Mouse (Mus musculus) urinary bladder, adult 2 months (tissue): ENCODE measurements around the gene Zfp386. TPM values are rescaled to one million over a fixed set of nuclear protein-coding genes. Genes with fewer than 3 reads are reported as not detected.

Experiments
- DNase-seq: peaks from one replicate; pipeline ENCODE4 v3.0.0; 2022; ENCODE audit warnings: low spot score
- polyA plus RNA-seq: library from polyadenylated mRNA; depleted of rRNA; stranded (reverse); fragments of >200 nt; gene quantifications from 2 replicates; pipeline ENCODE4 v1.2.3, GENCODE M21; 2012; rRNA removed

Gene Zfp386
- polyA plus RNA-seq, 1 experiment = 28.1 TPM

DNA sequence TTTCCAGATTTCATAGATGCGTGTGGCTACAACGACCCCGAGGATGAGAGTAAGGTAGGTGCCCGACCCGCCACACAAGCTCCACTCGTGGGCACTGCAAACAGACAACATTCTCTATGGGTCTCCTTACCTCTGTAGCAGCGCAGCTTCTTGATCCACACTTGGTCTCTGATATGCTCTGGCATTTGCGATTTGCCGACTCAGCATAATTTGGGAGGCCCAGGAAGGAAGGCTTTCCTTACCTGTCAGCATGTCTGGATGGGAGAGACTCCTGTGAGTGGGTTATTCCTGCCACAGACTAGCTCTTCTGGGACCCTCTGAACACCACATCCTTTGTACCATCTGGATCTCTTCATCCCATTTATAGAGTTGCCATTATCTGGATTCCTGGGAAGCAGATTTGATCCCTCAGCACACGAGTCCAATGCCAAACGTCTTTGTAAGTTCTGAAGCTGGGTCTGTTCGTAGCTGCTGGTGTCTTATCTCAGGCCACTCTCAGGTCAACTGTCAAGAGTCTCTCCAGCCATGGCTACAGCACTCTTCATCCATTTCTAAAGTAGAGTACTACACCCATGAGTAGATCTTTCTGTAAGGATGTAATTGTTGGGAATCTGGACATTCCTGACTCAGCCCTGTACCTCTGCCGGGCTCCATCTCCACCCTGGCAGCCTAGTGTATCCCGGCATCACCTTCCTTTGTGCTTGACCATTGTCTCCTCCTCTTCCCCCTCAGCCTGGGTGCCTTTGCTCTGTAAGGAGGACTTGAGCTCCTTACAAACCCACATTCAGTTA, 47.4 kb downstream of the Zfp386 start:
- DNase-seq = no peak

DNA sequence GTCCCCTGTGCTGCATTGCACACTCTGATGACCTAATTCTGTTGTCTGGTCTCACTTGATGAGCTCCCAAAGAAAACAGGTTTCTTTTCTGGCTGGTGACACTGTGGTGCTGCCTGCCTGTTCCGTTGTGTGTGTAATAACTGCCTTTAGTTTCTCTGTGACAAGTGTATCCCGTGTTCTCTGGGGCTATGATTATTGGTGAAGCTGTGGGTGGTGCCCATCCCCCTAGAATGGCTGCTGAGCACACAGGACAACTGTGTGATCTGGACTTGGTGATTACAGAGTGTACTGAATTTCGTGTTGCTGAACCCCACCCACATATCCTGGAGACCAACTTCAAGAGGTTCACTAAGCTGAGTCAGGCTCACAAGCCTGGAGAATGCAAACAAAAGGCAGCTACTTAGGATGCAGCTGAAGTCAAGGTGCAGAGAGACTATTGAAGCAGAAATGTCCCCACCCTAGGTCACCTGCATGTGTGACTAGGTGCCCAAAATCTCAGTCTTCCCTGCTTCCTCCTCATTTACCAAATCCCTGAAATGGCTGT, 48.9 kb downstream of the Zfp386 start:
- no peak for DNase-seq

DNA sequence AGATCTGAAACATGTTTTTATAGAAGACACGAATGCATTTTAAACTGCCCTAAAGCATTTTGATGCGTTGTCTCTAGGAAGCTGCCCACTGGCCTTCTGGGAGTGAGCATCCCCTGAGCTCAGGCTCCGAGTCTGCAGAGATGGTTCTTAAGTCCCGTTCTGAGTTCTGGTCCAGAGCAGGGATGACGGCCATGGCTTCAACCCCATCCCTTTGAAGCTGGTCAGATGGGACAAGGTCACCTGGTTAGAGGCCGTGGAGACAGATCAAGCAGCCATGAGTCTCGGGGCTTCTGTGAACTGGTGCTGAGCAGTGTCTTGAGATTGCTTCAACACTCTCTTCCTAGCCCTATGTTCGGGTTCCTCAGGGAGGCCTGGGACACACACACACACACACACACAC, 49.6 kb downstream of the Zfp386 start:
- no peak for DNase-seq

DNA sequence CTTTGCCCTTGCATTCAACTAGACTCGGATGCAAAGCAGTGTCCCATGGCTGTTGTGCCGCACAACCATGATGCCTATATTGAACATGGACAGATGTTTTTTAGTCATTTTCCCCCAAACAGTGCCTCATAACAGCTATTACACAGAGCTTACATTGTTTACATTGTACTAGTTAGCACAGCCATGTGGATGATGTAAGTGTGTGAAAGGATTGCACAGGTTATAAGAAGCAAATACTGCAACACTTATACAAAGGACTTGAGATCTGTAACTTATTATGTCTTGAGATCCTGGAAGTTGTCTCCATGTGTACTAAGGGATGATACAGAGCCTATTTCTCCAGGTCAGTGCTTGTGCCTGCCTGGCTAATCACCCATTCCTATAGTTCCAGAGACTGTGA, 54.4 kb downstream of the Zfp386 start:
- DNase-seq = no peak

DNA sequence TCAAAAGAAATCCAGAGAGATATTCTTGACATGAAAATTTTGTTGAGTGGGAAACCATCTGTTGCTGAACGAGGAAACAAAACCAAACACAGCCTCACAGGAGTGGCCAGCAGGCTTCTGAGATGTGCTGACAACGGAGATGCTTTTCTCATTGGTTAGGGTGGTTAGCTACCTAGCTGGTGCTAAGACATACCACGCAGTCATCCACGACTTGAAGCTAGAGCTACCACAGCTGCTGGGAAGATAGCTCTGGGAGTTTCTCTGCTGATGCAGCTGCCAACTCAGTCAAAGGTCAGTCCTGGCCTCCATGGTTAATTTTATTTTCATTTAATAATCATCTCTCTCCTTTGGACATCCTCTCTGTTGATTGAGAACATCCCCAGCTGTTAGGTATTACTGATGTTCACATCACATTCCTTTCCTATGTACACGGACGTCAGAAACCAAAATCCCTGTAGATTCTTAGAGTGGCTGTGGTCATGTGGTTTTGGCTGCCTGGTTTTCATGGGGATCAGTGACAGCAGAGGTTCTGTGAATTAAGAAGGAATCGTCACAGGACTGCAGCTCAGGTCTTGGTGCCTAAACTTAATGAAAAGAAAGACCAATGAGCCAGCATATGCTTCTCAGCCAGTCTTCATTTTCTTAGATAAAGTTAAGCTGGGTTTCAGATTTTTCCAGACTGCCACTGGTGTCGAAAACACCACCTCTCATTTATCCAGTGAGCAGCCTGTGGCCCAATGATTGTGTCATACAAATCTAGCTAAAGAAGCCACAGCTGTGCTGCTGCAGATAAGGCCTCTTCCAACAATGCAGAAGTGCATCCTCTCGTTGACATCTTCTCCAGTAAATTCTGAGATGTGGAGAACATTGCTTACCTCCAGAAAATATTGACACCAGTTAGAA, 62.2 kb downstream of the Zfp386 start:
- DNase-seq = no peak

DNA sequence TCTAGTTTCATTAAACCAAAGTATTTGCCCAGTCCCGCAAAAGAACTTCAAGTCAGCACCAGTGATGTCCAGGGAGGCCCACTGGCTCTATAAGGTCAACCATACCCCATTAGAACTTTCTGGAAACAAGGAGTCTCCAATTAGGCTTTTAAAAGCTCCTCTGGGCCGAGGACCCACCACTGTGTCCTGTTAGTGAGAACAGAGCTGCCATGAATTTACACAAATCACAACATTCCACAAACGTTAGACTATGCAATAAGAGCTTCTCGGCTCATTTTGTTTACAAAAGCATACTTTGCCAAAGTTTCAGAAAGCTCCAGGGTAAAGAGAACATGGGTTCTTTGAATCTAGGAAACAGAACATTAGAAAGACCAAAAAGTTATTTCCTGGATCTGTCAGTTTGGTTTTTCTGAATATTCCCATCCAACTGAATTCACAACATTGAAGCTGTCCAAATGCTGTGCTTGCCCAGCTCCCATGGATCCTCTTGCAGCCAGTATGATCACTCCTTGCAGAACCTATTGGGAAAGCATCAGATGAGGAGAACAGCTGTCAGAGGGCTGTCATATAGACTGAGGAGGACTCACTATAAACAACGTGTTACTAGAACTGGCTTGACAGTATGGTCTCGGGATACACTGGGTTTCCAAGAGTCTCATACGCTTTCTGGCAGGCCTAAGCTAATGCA, 63.6 kb downstream of the Zfp386 start:
- DNase-seq = no peak

Other genes with a start within 250 kb of the Zfp386 start
- 0.43 and 0.65 TPM in 2 replicates for gene Vipr2, start 30.0 kb downstream of the Zfp386 start, polyA plus RNA-seq
- gene Wdr60, start 215.3 kb downstream of the Zfp386 start, polyA plus RNA-seq = 12.5 and 16.4 TPM in 2 replicates
- not detected in 2 replicates for gene Gm11027, start 227.7 kb downstream of the Zfp386 start, polyA plus RNA-seq
- 21.5 and 34.7 TPM in 2 replicates for gene Esyt2, start 233.5 kb downstream of the Zfp386 start, polyA plus RNA-seq